Mouse (Mus musculus) urinary bladder, postnatal 36 days (tissue): ENCODE measurements around the gene Gm20604.

Experiments used
- DNase-seq, 2 experiments: peaks; one replicate each; pipeline ENCODE4 v3.0.0; 2022; ENCODE audit warnings: low spot score in 2 of 2, mixed read lengths in 1 of 2

Gene Gm20604

DNA sequence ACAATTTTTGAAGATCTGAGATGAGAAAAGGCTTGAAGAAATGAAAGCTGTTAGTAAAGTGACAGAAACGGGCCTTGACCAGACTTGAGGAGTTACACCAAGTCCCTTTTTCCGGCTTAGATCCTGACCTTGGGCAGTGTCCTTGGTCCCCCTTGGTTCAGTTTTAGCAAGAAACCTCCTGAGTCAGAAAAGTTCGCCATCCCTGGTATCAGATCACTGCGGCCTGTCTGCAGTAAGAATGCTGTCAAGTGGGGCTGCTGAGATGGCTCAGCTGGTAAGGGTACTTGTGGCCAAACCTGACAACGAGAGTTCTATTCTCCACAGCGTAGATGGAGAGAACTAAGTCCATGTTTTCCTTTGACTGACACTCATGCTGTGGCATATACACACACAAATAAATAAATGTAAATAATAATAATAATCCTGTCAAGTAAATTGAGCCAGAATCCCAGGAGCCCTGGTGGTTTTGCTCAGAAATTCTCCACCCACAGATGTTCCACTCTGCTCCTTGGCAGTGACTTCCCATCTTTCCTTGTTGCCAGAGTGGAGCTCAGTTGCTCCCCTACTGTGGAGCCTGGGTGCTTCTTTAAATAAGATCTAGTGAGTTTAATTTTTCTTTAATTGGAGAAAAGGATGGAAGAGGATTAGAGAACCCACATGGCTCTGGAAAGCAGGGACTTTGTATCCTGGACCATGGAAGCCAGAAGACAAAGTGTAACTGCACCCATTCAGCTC, 52.4 kb downstream of the Gm20604 start:
- no peak for DNase-seq

GRCm38 (mm10) chr12:102705216-102705871, 53.1 kb downstream of the Gm20604 start:
- peak; percentile 63 to 80 for DNase-seq

GRCm38 (mm10) chr12:102704457-102705198, 53.8 kb downstream of the Gm20604 start, which contains the start of gene Itpk1:
TSS of gene Itpk1 (minus strand) at chr12:102704930.
- peak in 1 of 2 experiments; percentile 34 for DNase-seq

GRCm38 (mm10) chr12:102703921-102704408, 54.5 kb downstream of the Gm20604 start:
- DNase-seq, result no peak

GRCm38 (mm10) chr12:102703441-102703840, 55.0 kb downstream of the Gm20604 start:
- no peak for DNase-seq

- DNase-seq, result no peak
These were observed 55.4 kb downstream of the Gm20604 start for GRCm38 (mm10) chr12:102703111-102703412.

DNA sequence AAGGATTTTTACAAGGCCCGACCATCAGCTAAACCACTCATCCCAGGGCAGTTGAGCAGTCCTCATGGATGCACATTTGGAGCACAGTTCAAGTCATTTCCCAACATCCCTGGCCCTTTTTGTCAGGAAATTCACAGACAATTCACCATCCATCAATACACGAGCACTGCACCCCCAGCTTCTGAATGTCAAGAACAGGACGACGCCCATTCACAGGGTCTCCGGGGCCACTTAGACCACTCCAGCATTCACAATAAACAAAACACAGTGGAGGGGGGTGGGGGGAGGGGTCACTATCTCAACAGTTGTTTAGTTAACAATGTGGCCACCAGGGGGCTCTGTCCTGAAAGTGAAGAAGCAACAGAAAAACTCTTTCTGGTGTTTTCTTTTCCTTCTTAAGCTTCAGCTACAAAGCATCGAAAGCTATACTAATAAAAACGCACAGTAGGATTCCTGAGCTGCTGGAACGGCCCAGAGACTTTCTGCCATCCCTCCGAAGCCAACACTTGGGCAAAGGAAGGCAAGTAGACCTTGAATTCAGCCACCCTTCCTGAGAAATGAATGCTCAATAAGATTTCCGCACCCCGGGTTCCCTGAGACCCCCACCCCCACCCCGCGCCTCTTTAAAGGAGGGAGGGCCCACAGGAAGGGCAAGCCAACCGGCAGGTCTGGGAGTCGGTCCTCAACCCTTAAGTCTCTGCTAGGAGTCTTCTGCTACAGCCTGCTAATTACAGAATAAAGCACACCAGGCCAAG, 55.9 kb downstream of the Gm20604 start:
- peak; percentile 60 to 72 for DNase-seq

GRCm38 (mm10) chr12:102701691-102702207, 56.7 kb downstream of the Gm20604 start:
- no peak for DNase-seq

- no peak for DNase-seq
These were observed 58.0 kb downstream of the Gm20604 start for GRCm38 (mm10) chr12:102700453-102700852.

GRCm38 (mm10) chr12:102699156-102699555, 59.3 kb downstream of the Gm20604 start:
- no peak for DNase-seq

DNA sequence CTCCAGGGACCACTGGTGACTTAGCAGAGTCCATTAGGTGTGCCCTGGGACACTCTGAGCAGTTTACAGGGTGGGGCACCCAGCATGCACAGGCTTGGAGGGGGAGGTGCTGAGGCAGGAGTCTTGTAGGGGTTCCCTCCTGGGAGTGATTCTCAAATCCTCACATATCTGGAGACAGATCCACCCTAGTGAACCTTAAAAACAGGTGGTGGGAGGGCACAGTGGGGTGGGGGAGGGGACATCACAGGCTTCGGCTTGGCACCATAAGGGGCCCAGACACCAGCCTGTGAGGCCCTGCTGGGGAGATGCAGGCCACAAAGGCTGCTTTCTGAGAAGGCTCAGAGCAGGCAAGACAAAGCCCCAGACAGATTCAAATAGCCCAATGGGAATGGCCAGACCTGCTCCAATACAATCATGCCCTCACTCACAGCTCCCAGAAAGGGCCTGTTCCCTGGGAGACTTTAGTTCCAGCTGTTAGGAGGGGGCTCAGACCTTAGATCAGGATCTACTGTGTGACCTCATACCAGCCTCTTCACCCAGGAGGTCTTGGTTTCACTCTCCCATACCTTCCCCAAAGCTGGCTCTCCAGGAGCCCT, 60.3 kb downstream of the Gm20604 start:
- no peak for DNase-seq

- no peak for DNase-seq
These were observed 61.1 kb downstream of the Gm20604 start for GRCm38 (mm10) chr12:102697381-102697780.

- DNase-seq, result no peak
These were observed 61.7 kb downstream of the Gm20604 start for GRCm38 (mm10) chr12:102696635-102697354.

DNA sequence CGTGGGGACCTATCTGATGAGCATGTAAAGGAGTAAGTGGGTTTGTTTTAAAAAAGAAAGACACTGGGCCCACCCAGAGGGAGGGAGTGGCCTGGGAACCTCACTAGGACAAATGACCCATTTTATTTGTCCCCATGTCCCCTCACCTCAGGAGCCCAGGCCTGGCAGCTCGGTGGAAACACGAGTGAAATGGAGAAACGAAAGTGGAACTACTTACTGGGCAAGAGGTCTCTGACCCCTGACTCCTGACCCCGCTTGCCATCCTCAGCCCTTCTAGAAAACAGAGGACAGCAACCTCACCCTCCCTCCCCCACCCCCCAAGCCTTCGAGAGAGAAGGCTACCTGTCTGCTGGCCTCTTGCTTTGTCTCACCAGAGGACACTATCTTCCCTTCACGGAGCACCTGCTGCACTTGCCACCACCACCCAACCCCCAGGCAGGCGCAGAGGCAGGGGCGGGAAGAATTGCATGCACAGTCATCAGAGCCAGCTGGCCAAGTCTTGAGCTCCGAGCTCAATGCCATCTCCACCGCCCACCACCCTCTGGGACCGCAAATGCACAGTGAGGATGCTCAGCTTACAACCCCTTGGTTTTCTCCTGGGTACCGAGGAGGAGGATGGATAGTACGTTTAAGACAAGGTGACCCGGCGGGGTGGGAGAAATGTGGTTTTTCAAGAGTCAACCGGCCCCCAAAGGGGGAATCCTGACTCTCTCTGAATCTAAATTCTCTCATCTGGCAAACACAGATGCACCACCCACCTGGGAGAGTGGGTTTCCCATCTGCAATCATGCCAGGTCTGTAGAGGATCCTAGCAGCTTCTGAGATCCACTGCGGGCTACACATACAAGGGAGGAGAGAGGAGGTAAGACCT, 62.9 kb downstream of the Gm20604 start:
- DNase-seq, result no peak

DNA sequence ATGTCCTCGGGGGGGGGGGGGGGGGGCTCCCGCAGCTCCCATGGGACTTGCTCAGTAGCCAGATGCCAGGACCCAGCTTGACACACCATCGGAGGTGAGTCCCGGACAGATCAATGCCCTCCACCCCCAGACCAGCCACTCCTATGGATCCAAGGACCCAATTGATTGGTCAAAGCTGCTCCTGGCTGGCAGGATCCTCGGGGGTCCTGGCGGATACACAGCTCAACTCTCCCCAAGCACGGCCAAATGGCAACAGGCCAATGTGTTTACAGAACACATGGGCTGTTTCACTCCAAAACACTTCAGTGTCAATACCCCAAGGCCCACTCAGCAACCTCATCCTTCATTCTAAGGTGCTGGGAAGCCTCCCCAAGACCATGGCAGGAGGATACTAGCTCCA, 66.7 kb downstream of the Gm20604 start:
- no peak for DNase-seq
